In the genomic region with DNA sequence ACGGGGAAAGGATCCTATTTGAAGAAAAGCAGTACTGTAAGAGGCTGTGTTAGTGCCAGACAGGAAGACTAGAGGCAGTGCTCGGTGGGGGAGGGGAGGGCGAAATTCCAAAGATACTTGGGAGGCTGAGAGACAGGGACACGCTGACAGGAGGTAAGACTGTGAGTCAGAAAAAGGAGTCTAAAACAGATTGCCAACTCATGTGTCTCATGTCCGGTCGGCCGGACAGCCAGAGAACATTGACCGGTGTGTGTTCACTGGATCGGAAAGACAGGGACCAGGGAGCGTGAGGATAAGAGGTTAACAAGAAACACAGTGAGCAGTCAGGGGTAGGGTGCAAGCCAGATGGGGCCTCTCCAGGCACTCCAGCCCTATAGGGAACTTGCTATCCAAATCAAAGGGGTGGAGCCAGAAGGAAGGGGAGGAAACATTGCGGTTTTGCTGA, we compare ENCODE assay signal across 8 mouse cellular contexts. TPM values are rescaled to one million over a fixed set of nuclear protein-coding genes. Genes with fewer than 3 reads are reported as not detected.
DNase-seq lines count a peak whose midpoint lies in the region; ATAC-seq and TF ChIP-seq lines count a peak whose summit lies in the region.

No protein-coding gene starts in this region.

- WGBS in intestine, embryonic 16.5 days: 26% methylated on average over 11 of the region's 11 CpGs
- WGBS in liver, postnatal 0 days (ENCODE audit: insufficient replicate concordance): 27% methylated on average over 11 of the region's 11 CpGs
- WGBS in neural tube, embryonic 11.5 days: 31% methylated on average over 11 of the region's 11 CpGs

- H3K27me3 ChIP-seq in intestine, embryonic 16.5 days (replicated peaks; ENCODE audit: control insufficient read depth, insufficient read depth, low read length): no peaks in the 10 kb centered on the region
- H3K27me3 ChIP-seq in liver, postnatal 0 days (ENCODE audit: insufficient read depth, low read length): no peaks in the 10 kb centered on the region
- no peaks in the 10 kb centered on the region for H3K27me3 ChIP-seq in neural tube, embryonic 11.5 days (ENCODE audit: control insufficient read depth, insufficient read depth, low read length)

- DNase-seq in layer of hippocampus, postnatal 10 days (ENCODE audit: low spot score in 2 of 2): peak; percentile 32 to 38
- no peak for DNase-seq in layer of hippocampus, adult 8-10 months (ENCODE audit: low spot score in 2 of 2)
- DNase-seq in embryo, embryonic 10 days (ENCODE audit: low spot score): peak; percentile 76
- peak; percentile 40 for DNase-seq in liver, postnatal 0 days
- peak; percentile 63 for DNase-seq in neural tube, embryonic 11.5 days (ENCODE audit: low spot score)
- no peak for DNase-seq in natural killer cell, adult 2 months (ENCODE audit: low spot score in 2 of 2)

- no peak for TF ChIP-seq CTCF in liver, postnatal 0 days (IDR thresholded peaks at IDR 0.05; ENCODE audit: low read depth)

- H3K4me2 ChIP-seq in intestine, embryonic 16.5 days (ENCODE audit: low read depth, low read length): peak overlapping the region; percentile 53
- peak overlapping the region; percentile 44 for H3K4me2 ChIP-seq in liver, postnatal 0 days (ENCODE audit: low read depth, low read length)
- H3K4me2 ChIP-seq in neural tube, embryonic 11.5 days (ENCODE audit: low read depth): no peak overlapping the region

- peak; percentile 67 for ATAC-seq in granulocyte monocyte progenitor cell, adult 5-6 weeks (replicated peaks; ENCODE audit: poor library complexity, severe bottlenecking)
- ATAC-seq in intestine, embryonic 16.5 days: peak; percentile 73
- peak; percentile 70 for ATAC-seq in liver, postnatal 0 days
- ATAC-seq in neural tube, embryonic 11.5 days (ENCODE audit: insufficient read depth, low FRiP score, low TSS enrichment): peak; percentile 31; the same call in 1 of the 2 replicates

- H3K9ac ChIP-seq in intestine, embryonic 16.5 days (ENCODE audit: low read depth, low read length): peak overlapping the region; percentile 37; the same call in 1 of the 2 replicates
- no peak overlapping the region for H3K9ac ChIP-seq in liver, postnatal 0 days (replicated peaks)
- H3K9ac ChIP-seq in neural tube, embryonic 11.5 days (ENCODE audit: low read length): no peak overlapping the region

- H3K36me3 ChIP-seq in intestine, embryonic 16.5 days (ENCODE audit: control insufficient read depth, insufficient read depth, low read length): no peaks in the 10 kb centered on the region
- no peaks in the 10 kb centered on the region for H3K36me3 ChIP-seq in liver, postnatal 0 days (replicated peaks; ENCODE audit: insufficient read depth, low read length)
- H3K36me3 ChIP-seq in neural tube, embryonic 11.5 days (ENCODE audit: control insufficient read depth, insufficient read depth, low read length): no peaks in the 10 kb centered on the region

- H3K4me3 ChIP-seq in intestine, embryonic 16.5 days (ENCODE audit: low read length): peak overlapping the region; percentile 31
- no peak overlapping the region for H3K4me3 ChIP-seq in liver, postnatal 0 days (ENCODE audit: low read depth, low read length)
- H3K4me3 ChIP-seq in neural tube, embryonic 11.5 days (ENCODE audit: low read depth, low read length): no peak overlapping the region

- no peak for TF ChIP-seq EP300 in liver, postnatal 0 days (IDR thresholded peaks at IDR 0.05; ENCODE audit: low read depth)

- peak overlapping the region; percentile 69 for H3K27ac ChIP-seq in intestine, embryonic 16.5 days (ENCODE audit: low read length)
- H3K27ac ChIP-seq in liver, postnatal 0 days (ENCODE audit: low read depth): peak overlapping the region; percentile 18; the same call in 1 of the 2 replicates
- H3K27ac ChIP-seq in neural tube, embryonic 11.5 days (ENCODE audit: low read depth, low read length): no peak overlapping the region

- H3K4me1 ChIP-seq in intestine, embryonic 16.5 days (ENCODE audit: control insufficient read depth, insufficient read depth, low read length): peaks cover 12% of the 10 kb centered on the region
- no peaks in the 10 kb centered on the region; the same call in 1 of the 2 replicates for H3K4me1 ChIP-seq in liver, postnatal 0 days (ENCODE audit: insufficient read depth)
- no peaks in the 10 kb centered on the region for H3K4me1 ChIP-seq in neural tube, embryonic 11.5 days (ENCODE audit: control insufficient read depth, insufficient read depth, low read length)

- H3K9me3 ChIP-seq in intestine, embryonic 16.5 days (ENCODE audit: control insufficient read depth, low read length): 0 out of 2 replicates have a peak, but pooled peaks cover 2% of the 10 kb centered on the region
- H3K9me3 ChIP-seq in liver, postnatal 0 days (ENCODE audit: low read length): no peaks in the 10 kb centered on the region
- H3K9me3 ChIP-seq in neural tube, embryonic 11.5 days (ENCODE audit: control insufficient read depth, low read length): no peaks in the 10 kb centered on the region

RNA-seq across cellular contexts. Expression of gene Fyb, which starts 42.3 kb away (rescaled TPM):
- total RNA-seq in layer of hippocampus, postnatal 10 days (2021): 10 to 100 TPM in 1 of 2 experiments, 1 to 10 TPM in 1; 9.2 to 10.9 TPM
- total RNA-seq in layer of hippocampus, adult 8-10 months (2022): 10 to 100 TPM in 2 of 4 experiments, 1 to 10 TPM in 2; 6.0 to 32.8 (median 16.2) TPM
- total RNA-seq in granulocyte monocyte progenitor cell, adult 5-6 weeks (2014; fragmentation: Nextera tagmentation): 32.0 and 40.6 TPM in 2 replicates
- total RNA-seq in granulocyte monocyte progenitor cell, adult 5-6 weeks (2017): 10.8 and 22.6 TPM in 2 replicates
- 7.9 and 10.3 TPM in 2 replicates for polyA plus RNA-seq in intestine, embryonic 16.5 days (2015; fragmentation: Nextera tagmentation; extraction: Ambion mirVana)
- 28.0 and 29.7 TPM in 2 replicates for polyA plus RNA-seq in liver, postnatal 0 days (2015; fragmentation: Nextera tagmentation; extraction: Ambion mirVana)
- 2.8 and 5.6 TPM in 2 replicates for polyA plus RNA-seq in neural tube, embryonic 11.5 days (2014; fragmentation: Nextera tagmentation; extraction: Ambion mirVana)

Comparison
In these comparisons a context has a peak if more than half of its experiments do, and no peak if none do; other contexts are left out.
1. DNase-seq: peak in layer of hippocampus, postnatal 10 days (2 of 2), embryo, embryonic 10 days (single experiment), liver, postnatal 0 days (single experiment) and neural tube, embryonic 11.5 days (single experiment); none in layer of hippocampus, adult 8-10 months (0 of 2) and natural killer cell, adult 2 months (0 of 2).
2. Peak in every context shown above with its lines, with median percentiles within 50 percentile points of each other: ATAC-seq.